Mouse (Mus musculus): ENCODE data around the gene Atrx. TPM values are rescaled to one million over a fixed set of nuclear protein-coding genes. Genes with fewer than 3 reads are reported as not detected.

Gene Atrx
- total RNA-seq, 2 experiments from 2014 or later = 157 to 315 TPM

GRCm38 (mm10) chrX:105794806-105795403 lies 134.3 kb downstream of the Atrx start:
- no peak for ATAC-seq (replicated peaks; ENCODE audit: low FRiP score, poor library complexity, severe bottlenecking)

- no peak for ATAC-seq (replicated peaks; ENCODE audit: low FRiP score, poor library complexity, severe bottlenecking)
Observed at GRCm38 (mm10) chrX:105773281-105773680, 155.9 kb downstream of the Atrx start.

GRCm38 (mm10) chrX:105767932-105768331 lies 161.3 kb downstream of the Atrx start:
- ATAC-seq (replicated peaks; ENCODE audit: low FRiP score, poor library complexity, severe bottlenecking) = no peak

- no peak for ATAC-seq (replicated peaks; ENCODE audit: low FRiP score, poor library complexity, severe bottlenecking)
Observed at GRCm38 (mm10) chrX:105767177-105767764, 161.9 kb downstream of the Atrx start.

DNA sequence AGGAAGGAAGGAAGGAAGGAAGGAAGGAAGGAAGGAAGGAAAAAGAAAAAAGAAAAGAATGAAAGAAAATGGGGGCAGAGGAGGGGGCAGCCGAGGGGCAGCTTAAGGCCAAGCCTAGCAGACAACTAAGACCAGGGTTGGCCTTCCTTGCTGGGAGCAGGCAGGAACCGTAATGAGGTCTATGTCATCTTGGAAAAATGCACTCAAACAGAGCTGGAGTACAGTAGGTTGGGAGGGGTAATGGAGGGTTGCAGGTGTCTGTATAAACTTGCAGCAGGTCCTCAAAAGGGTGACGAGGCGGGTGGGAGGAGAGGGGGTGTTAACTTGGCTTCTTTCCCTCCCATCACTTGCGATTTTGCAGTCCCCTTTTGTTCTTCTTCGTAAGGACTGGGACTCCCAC lies 163.2 kb downstream of the Atrx start:
- no peak for ATAC-seq (replicated peaks; ENCODE audit: low FRiP score, poor library complexity, severe bottlenecking)

- ATAC-seq (replicated peaks; ENCODE audit: low FRiP score, poor library complexity, severe bottlenecking) = no peak
Observed at GRCm38 (mm10) chrX:105765005-105765706, 164.0 kb downstream of the Atrx start.

- ATAC-seq (replicated peaks; ENCODE audit: low FRiP score, poor library complexity, severe bottlenecking) = no peak
Observed at GRCm38 (mm10) chrX:105764162-105765004, 164.8 kb downstream of the Atrx start, which contains the start of gene Fgf16. Gene Fgf16, plus strand, starts transcription at chrX:105764279.

DNA sequence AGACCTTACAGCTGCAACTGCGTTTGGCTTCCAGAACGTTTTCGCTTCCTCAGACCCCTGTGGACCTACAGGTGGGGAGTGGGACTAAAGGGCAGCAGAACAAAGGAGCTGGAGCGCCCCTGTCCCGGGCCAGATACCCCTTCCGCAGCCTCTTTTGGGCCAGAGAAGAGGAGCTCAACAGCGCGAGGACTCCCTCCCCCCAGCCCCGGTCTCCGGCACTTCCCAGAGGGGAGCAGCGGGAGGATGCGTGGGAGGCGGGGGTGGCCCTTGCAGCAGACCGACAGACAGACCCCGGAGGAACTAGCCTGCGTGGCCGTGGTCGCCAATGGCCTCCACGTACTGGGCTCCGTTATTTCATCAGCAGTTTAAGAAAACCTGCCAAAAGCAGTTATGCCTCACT lies 165.6 kb downstream of the Atrx start:
- ATAC-seq (replicated peaks; ENCODE audit: low FRiP score, poor library complexity, severe bottlenecking) = no peak

- no peak for ATAC-seq (replicated peaks; ENCODE audit: low FRiP score, poor library complexity, severe bottlenecking)
Observed at GRCm38 (mm10) chrX:105762847-105763527, 166.2 kb downstream of the Atrx start.

Other genes with a start within 250 kb of the Atrx start
- gene Fgf16, start 165.1 kb downstream of the Atrx start, total RNA-seq (2015; ENCODE audit: low replicate concordance) = not detected in 2 replicates
- not detected in 2 replicates for gene Fgf16, start 165.1 kb downstream of the Atrx start, total RNA-seq (2017; ENCODE audit: low replicate concordance)
- 16.6 and 18.4 TPM in 2 replicates for gene Magt1, start 82.5 kb upstream of the Atrx start, total RNA-seq (2015; ENCODE audit: low replicate concordance)
- 20.3 and 37.4 TPM in 2 replicates for gene Magt1, start 82.5 kb upstream of the Atrx start, total RNA-seq (2017; ENCODE audit: low replicate concordance)
- 69.2 and 110 TPM in 2 replicates for gene Cox7b, start 86.3 kb upstream of the Atrx start, total RNA-seq (2015; ENCODE audit: low replicate concordance)
- 104 and 107 TPM in 2 replicates for gene Cox7b, start 86.3 kb upstream of the Atrx start, total RNA-seq (2017; ENCODE audit: low replicate concordance)
- gene Atp7a, start 97.9 kb upstream of the Atrx start, total RNA-seq (2015; ENCODE audit: low replicate concordance) = 2.9 and 3.8 TPM in 2 replicates
- gene Atp7a, start 97.9 kb upstream of the Atrx start, total RNA-seq (2017; ENCODE audit: low replicate concordance) = 2.8 and 5.4 TPM in 2 replicates
- 1.3 and 11.5 TPM in 2 replicates for gene Tlr13, start 213.8 kb upstream of the Atrx start, total RNA-seq (2015; ENCODE audit: low replicate concordance)
- gene Tlr13, start 213.8 kb upstream of the Atrx start, total RNA-seq (2017; ENCODE audit: low replicate concordance) = 3.0 and 4.0 TPM in 2 replicates